Mouse (Mus musculus) heart, adult 2 months (tissue): ENCODE measurements around the gene Tubg2. TPM values are rescaled to one million over a fixed set of nuclear protein-coding genes. Genes with fewer than 3 reads are reported as not detected.

Experiments
- DNase-seq, 2 experiments: peaks; one replicate each; pipeline ENCODE4 v3.0.0; 2021
- H3K27ac ChIP-seq: fragments of 200-600 bp; 2 replicates; pipeline ENCODE4 v1.8.1; 2022
- H3K27me3 ChIP-seq: fragments of 200-500 bp; 2 replicates; pipeline ENCODE4 v1.6.1; 2012; ENCODE audit warnings: mild to moderate bottlenecking, low read length, inconsistent platforms, mixed read lengths; ENCODE audit not compliant: control insufficient read depth, insufficient read depth
- H3K36me3 ChIP-seq: fragments of 200-500 bp; 2 replicates; pipeline ENCODE4 v1.6.1; 2012; ENCODE audit warnings: low read length, inconsistent platforms; ENCODE audit not compliant: control insufficient read depth, insufficient read depth
- H3K4me1 ChIP-seq: fragments of 200-500 bp; 2 replicates; pipeline ENCODE4 v1.6.1; 2011; ENCODE audit warnings: low read length; ENCODE audit not compliant: control insufficient read depth, insufficient read depth
- H3K4me3 ChIP-seq: fragments of 200-600 bp; 2 replicates; pipeline ENCODE4 v1.8.1; 2022
- H3K79me2 ChIP-seq: fragments of 200-500 bp; replicated peaks from 2 replicates; pipeline ENCODE4 v1.6.1; 2012; ENCODE audit warnings: mild to moderate bottlenecking, inconsistent platforms, low read length, moderate library complexity, mixed read lengths; ENCODE audit not compliant: control insufficient read depth, insufficient read depth
- H3K9ac ChIP-seq: fragments of 200-500 bp; 2 replicates; pipeline ENCODE4 v1.6.1; 2012; ENCODE audit warnings: low read depth, mild to moderate bottlenecking, control low read depth, inconsistent platforms, low read length, mixed read lengths
- CTCF ChIP-seq: fragments of 200-600 bp; IDR thresholded peaks from 2 replicates; pipeline ENCODE4 v1.8.1; 2022; ENCODE audit warnings: antibody characterized with exemption, mild to moderate bottlenecking, moderate library complexity
- EP300 ChIP-seq: fragments of 200-500 bp; IDR thresholded peaks from 2 replicates; pipeline ENCODE4 v1.6.1; 2011; ENCODE audit warnings: low read depth, low read length, control low read depth; ENCODE audit not compliant: insufficient read depth
- POLR2A ChIP-seq: fragments of 200-500 bp; IDR thresholded peaks from 2 replicates; pipeline ENCODE4 v1.6.1; 2011; ENCODE audit warnings: mild to moderate bottlenecking, low read depth, low read length, control low read depth; ENCODE audit not compliant: insufficient read depth
- WGBS: fragments of 180-500 bp; shearing (Covaris S2); methylation state at CpG from one replicate; pipeline ENCODE4 v1.1.7; 2018; 5-methylcytosine and 5-hydroxymethylcytosine counted together
- intact Hi-C: fragments of 180-260 bp; cut with DNase I; formaldehyde crosslinking; loops from one replicate; pipeline ENCODE4 v1.15.1; 2025
- polyA plus RNA-seq: library from polyadenylated mRNA; depleted of rRNA; stranded (reverse); fragments of >200 nt; gene quantifications from 2 replicates; pipeline ENCODE4 v1.2.3, GENCODE M21; 2012
- total RNA-seq, 2 experiments: library from RNA; stranded (reverse); gene quantifications; 2 replicates each; pipeline ENCODE4 v1.2.3; 2021

Tubg2 gene
- total and polyA plus RNA-seq, 3 experiments = 2.9 to 3.5 (median 3.5) TPM

DNA sequence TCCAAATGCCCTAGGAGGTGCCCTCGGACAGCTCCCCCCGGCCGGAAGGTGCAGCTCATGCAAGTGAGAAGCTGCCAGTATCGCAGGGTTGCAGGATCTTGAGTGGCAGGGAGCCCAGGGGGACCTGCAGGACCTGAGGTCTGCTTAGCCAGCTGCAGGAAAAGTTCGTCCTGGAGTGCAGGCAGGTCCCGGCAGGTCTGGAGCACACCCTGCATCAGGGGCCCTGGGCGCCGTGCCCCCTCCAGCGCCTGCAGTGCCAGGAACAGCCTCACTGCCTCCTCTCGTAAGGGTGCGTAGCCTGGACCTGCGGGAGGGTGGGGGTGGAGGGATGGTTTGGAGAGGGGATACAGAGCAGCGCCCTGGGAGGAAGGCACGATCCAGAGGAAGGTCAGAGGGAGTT is 10.7 kb downstream of the Tubg2 start:
- Histone ChIP-seq H3K36me3 (peaks cover 12% of the 10 kb centered on the region), H3K27me3 (no peaks in the 10 kb centered on the region), H3K4me3 (no peak overlapping the region), H3K9ac (no peak overlapping the region), H3K79me2 (no peaks in the 10 kb centered on the region), H3K27ac (no peak overlapping the region), H3K4me1 (peaks cover 11% of the 10 kb centered on the region)
- TF ChIP-seq EP300 (no peak), CTCF (no peak), POLR2A (no peak)
- 89% methylated on average over 14 of the region's 14 CpGs for WGBS
- DNase-seq = peak in 1 of 2 experiments; percentile 5
- intact Hi-C loops = no loop called here

DNA sequence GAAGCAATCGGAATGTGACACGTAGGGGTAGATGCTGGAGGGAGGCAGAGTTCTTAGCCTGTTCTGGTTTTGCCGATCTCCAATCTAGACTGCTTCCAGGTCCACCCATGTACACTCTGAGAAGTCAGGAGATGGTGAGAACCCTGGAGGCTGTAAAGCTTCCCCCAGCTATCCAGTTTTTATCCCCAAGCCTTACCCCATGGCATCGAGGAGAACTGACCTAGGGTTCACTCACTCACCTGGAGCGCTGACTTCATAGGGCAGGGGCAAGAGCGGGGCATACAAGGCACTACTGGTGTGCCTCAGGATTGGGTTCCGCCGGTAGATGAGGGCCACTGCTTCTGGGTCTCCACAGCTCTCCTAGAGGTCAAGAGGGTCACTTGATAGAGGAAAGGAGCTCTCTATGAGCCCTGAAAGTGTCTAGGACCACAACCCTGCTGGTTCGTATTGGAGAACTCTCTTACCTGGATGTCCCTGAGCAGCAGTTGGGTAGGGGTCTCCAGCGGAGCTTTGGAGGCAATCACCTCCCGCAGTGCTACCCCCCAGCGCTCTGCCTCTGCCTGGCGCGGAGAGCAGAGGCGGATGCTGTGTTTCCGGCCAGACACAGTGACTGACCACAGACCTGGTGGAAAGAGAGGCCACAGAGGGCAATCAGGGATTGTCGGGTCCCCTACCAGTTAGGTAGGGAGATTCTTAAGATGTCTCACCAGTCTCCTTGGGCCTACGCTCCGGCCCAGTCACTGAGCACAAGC is 11.7 kb downstream of the Tubg2 start:
- 85% methylated on average over 19 of the region's 19 CpGs for WGBS
- TF ChIP-seq POLR2A (no peak), CTCF (no peak), EP300 (no peak)
- Histone ChIP-seq H3K27ac (peak overlapping the region; percentile 65; the same call in 1 of the 2 replicates), H3K9ac (no peak overlapping the region), H3K36me3 (peaks cover 10% of the 10 kb centered on the region), H3K4me1 (peaks cover 9% of the 10 kb centered on the region), H3K27me3 (no peaks in the 10 kb centered on the region), H3K79me2 (no peaks in the 10 kb centered on the region), H3K4me3 (no peak overlapping the region)
- DNase-seq = peak in 1 of 2 experiments; percentile 2
- intact Hi-C loops = no loop called here

- peaks cover 9% of the 10 kb centered on the region for H3K4me1 ChIP-seq
- intact Hi-C loops = no loop called here
- H3K36me3 ChIP-seq = peaks cover 7% of the 10 kb centered on the region
- 67% methylated on average over 8 of the region's 8 CpGs for WGBS
- H3K9ac ChIP-seq = no peak overlapping the region
- no peaks in the 10 kb centered on the region for H3K79me2 ChIP-seq
- peak overlapping the region; percentile 65 for H3K27ac ChIP-seq
- no peak for DNase-seq
- TF ChIP-seq POLR2A (no peak), EP300 (no peak), CTCF (no peak)
- no peaks in the 10 kb centered on the region for H3K27me3 ChIP-seq
- H3K4me3 ChIP-seq = no peak overlapping the region; the same call in 1 of the 2 replicates
Measured at GRCm38 (mm10) chr11:101167963-101168300, 12.2 kb downstream of the Tubg2 start.

GRCm38 (mm10) chr11:101168301-101168980 is 12.7 kb downstream of the Tubg2 start:
- Histone ChIP-seq H3K9ac (peak overlapping the region; percentile 53; the same call in 1 of the 2 replicates), H3K27me3 (no peaks in the 10 kb centered on the region), H3K4me3 (peak overlapping the region; percentile 65), H3K79me2 (no peaks in the 10 kb centered on the region), H3K4me1 (peaks cover 9% of the 10 kb centered on the region), H3K36me3 (peaks cover 2% of the 10 kb centered on the region), H3K27ac (peak overlapping the region; percentile 96)
- TF ChIP-seq EP300 (no peak), POLR2A (0 out of 2 replicates have a peak, but pooled peaks have one; percentile 22), CTCF (no peak)
- DNase-seq = peak; percentile 69 to 80
- WGBS = 43% methylated on average over 18 of the region's 18 CpGs
- intact Hi-C loops = no loop called here

DNA sequence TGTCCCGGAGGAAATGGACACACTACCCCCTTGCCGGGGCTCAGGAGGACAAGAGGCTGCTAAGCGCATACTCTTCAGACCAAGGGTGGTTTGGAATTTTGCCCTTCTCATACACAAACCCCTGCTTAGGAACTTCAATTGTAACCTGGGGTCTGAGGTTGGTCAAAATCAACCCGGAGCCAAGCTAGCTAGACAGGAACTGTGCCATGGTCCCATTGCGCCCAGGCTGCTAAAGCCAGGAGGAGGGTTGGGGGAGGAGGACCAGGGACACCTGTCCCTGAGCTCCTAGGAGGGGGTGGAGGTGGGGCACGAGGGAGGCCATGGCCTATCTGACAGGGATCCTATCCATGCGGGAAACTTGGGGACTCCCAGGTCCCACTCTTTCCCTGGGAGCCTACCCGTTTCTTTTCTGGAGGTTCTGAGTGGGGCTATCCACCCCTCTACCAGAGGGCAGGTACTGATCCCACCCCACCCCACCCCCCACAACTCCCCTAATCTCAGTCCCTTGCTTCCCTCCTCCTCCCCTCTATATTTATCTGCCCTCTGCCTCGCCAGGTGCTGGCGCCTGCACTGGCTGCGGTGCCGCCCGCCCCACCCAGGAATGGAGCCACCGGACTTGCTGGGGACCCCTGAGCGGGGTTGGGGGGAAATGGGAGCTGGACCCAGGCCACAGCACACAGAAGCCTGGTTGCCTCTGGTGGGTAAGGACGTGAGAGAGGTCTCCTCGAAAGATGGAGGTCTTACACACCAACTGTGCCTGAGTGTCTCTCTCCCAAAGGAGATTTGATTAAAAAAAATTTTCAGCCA is 13.8 kb downstream of the Tubg2 start:
- Histone ChIP-seq H3K9ac (peak overlapping the region; percentile 78), H3K4me1 (peaks cover 8% of the 10 kb centered on the region), H3K36me3 (peaks cover 2% of the 10 kb centered on the region; the same call in 1 of the 2 replicates), H3K4me3 (peak overlapping the region; percentile 65), H3K27ac (peak overlapping the region; percentile 96), H3K27me3 (no peaks in the 10 kb centered on the region), H3K79me2 (no peaks in the 10 kb centered on the region)
- intact Hi-C loops = loop anchor here (5.0 to 10.0 kb wide), 2 partner anchors 32 to 455 kb away; partner anchors contain the start of genes Hspb9 and Kat2a
- TF ChIP-seq EP300 = no peak
- no peak for TF ChIP-seq POLR2A
- no peak for TF ChIP-seq CTCF
- WGBS = 11% methylated on average over 17 of the region's 17 CpGs
- peak; percentile 49 to 58 for DNase-seq
